Mouse (Mus musculus): ENCODE measurements at regions not wholly inside any gene's neighbourhood (a gene's known extent, or its start where the extent isn't known, plus 50 kb on each side); places are given as distances from the start of the nearest gene placed in this dataset.
A peak's percentile ranks its signal among the peaks of the same experiment; 100 is the strongest.

GRCm38 (mm10) chr1:149556381-149556780 is 404.7 kb downstream of the Pla2g4a start:
- peak; percentile 4 for DNase-seq

GRCm38 (mm10) chr1:149555355-149556007 is 405.6 kb downstream of the Pla2g4a start:
- DNase-seq = no peak

- DNase-seq = no peak
These were observed 415.0 kb downstream of the Pla2g4a start for GRCm38 (mm10) chr1:149546076-149546475.

- no peak for DNase-seq
These were observed 419.7 kb downstream of the Pla2g4a start for GRCm38 (mm10) chr1:149541386-149541785.

- DNase-seq = no peak
These were observed 427.4 kb downstream of the Pla2g4a start for GRCm38 (mm10) chr1:149533651-149534050.
